Mouse (Mus musculus) liver, embryonic 15.5 days (tissue): ENCODE measurements around the gene Sbf2. TPM values are rescaled to one million over a fixed set of nuclear protein-coding genes. Genes with fewer than 3 reads are reported as not detected.

ENCODE experiments used
- ATAC-seq: fragments of 200-750 bp; cut with Nextera tagmentation; 2 replicates; pipeline ENCODE4 v1.8.0; 2017; ENCODE audit warnings: moderate number of reproducible peaks, mild to moderate bottlenecking, moderate library complexity; ENCODE audit not compliant: insufficient read depth
- H3K27ac ChIP-seq: fragments of 300-500 bp; sonication (generic); replicated peaks from 2 replicates; pipeline ENCODE4 v1.5.1; 2015; ENCODE audit warnings: mild to moderate bottlenecking, inconsistent platforms
- H3K27me3 ChIP-seq: fragments of 300-500 bp; sonication (generic); 2 replicates; pipeline ENCODE4 v1.6.1; 2015; ENCODE audit warnings: mild to moderate bottlenecking, inconsistent platforms
- H3K36me3 ChIP-seq: fragments of 300-500 bp; sonication (generic); replicated peaks from 2 replicates; pipeline ENCODE4 v1.6.1; 2015; ENCODE audit warnings: moderate library complexity, mild to moderate bottlenecking, inconsistent platforms
- H3K4me1 ChIP-seq: fragments of 300-500 bp; sonication (generic); replicated peaks from 2 replicates; pipeline ENCODE4 v1.6.1; 2015; ENCODE audit warnings: inconsistent platforms
- H3K4me2 ChIP-seq: fragments of 300-500 bp; sonication (generic); 2 replicates; pipeline ENCODE4 v1.6.1; 2015; ENCODE audit warnings: moderate library complexity, mild to moderate bottlenecking, inconsistent platforms
- H3K4me3 ChIP-seq: fragments of 300-500 bp; sonication (generic); replicated peaks from 2 replicates; pipeline ENCODE4 v1.5.1; 2015; ENCODE audit warnings: mild to moderate bottlenecking, inconsistent platforms
- H3K9ac ChIP-seq: fragments of 300-500 bp; sonication (generic); 2 replicates; pipeline ENCODE4 v1.6.1; 2015; ENCODE audit warnings: moderate library complexity, mild to moderate bottlenecking, inconsistent platforms
- H3K9me3 ChIP-seq: fragments of 300-500 bp; sonication (generic); replicated peaks from 2 replicates; pipeline ENCODE4 v1.6.1; 2016; ENCODE audit warnings: inconsistent platforms
- WGBS: fragments of 180-500 bp; shearing (Covaris S2); methylation state at CpG from one replicate; pipeline ENCODE4 v1.1.7; 2015; ENCODE audit warnings: mixed read lengths; ENCODE audit not compliant: insufficient replicate concordance; 5-methylcytosine and 5-hydroxymethylcytosine counted together
- polyA plus RNA-seq: library from polyadenylated mRNA; unstranded; fragments of >200 nt; fragmentation: Nextera tagmentation; extraction: Ambion mirVana; gene quantifications from 2 replicates; pipeline ENCODE4 v1.2.1, GENCODE M21; 2015

The Sbf2 gene
- polyA plus RNA-seq: 5.3 and 7.1 TPM in 2 replicates

GRCm38 (mm10) chr7:110614133-110615063, at the start of gene Sbf2:
Gene Sbf2, minus strand, starts transcription at chr7:110614922.
- Histone ChIP-seq H3K36me3 (no peaks in the 10 kb centered on the region), H3K4me3 (peak within 1 kb of the TSS; percentile 63), H3K27me3 (peaks cover 80% of the 10 kb centered on the region), H3K9ac (peak within 1 kb of the TSS; percentile 50), H3K27ac (peak within 1 kb of the TSS; percentile 89), H3K4me1 (peaks cover 17% of the 10 kb centered on the region), H3K4me2 (peak within 1 kb of the TSS; percentile 71), H3K9me3 (no peaks in the 10 kb centered on the region)
- under 1% methylated on average over 121 of the region's 127 CpGs for WGBS
- ATAC-seq: peak; percentile 81

- 32% methylated on average over 3 of the region's 3 CpGs for WGBS
- H3K27ac ChIP-seq: no peak overlapping the region
- H3K9ac ChIP-seq: no peak overlapping the region
- H3K27me3 ChIP-seq: no peaks in the 10 kb centered on the region
- H3K9me3 ChIP-seq: no peaks in the 10 kb centered on the region
- no peaks in the 10 kb centered on the region for H3K36me3 ChIP-seq
- no peak overlapping the region for H3K4me2 ChIP-seq
- H3K4me3 ChIP-seq: no peak overlapping the region
- ATAC-seq: no peak
- H3K4me1 ChIP-seq: no peaks in the 10 kb centered on the region
Observed at GRCm38 (mm10) chr7:110658378-110658928, 43.7 kb upstream of the Sbf2 start.

DNA sequence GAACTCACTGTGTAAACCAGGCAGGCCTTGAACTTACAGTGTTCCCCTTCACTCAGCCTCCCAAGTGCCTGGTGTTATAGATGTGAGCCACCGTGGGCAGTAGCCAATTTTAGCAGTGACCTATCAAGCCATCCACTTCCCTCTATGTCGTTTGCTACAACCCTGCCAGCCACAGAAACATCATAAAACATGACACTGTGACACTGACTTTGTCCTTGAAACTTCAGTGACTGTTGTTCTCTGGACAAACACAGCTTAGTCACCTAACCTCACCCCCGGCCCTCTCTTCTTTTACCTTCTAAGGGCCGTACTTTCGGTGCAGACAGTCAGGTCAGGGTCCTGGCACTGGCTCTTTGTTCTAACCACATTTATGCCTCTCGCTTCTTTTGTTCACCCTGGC, 41.2 kb upstream of the Sbf2 start:
- no peak overlapping the region for H3K27ac ChIP-seq
- H3K4me3 ChIP-seq: no peak overlapping the region
- H3K4me1 ChIP-seq: no peaks in the 10 kb centered on the region
- no peak overlapping the region for H3K4me2 ChIP-seq
- no peak overlapping the region for H3K9ac ChIP-seq
- H3K36me3 ChIP-seq: no peaks in the 10 kb centered on the region
- no peaks in the 10 kb centered on the region for H3K9me3 ChIP-seq
- H3K27me3 ChIP-seq: no peaks in the 10 kb centered on the region
- no peak for ATAC-seq
- WGBS: 36% methylated on average over 6 of the region's 6 CpGs

DNA sequence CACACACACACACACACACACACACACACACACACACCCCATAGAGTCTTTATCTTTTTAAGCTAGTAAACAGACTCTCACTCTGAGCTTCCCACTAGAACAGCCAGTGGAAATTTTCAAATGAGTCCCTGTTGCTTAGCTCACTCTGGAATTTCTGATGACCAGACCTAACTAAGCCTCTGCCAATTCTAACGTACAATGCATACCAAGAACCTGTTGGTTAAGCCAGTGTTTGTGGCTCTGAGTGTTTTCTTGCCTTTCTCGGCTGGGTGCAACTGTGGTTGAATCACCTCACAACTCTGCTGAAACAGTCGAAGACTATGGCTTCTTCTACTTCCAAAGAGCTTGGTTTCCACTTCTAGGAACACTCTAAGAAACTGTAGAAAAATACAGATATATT, 40.5 kb upstream of the Sbf2 start:
- no peaks in the 10 kb centered on the region for H3K27me3 ChIP-seq
- H3K4me1 ChIP-seq: no peaks in the 10 kb centered on the region
- ATAC-seq: no peak
- no peaks in the 10 kb centered on the region for H3K9me3 ChIP-seq
- no peaks in the 10 kb centered on the region for H3K36me3 ChIP-seq
- H3K27ac ChIP-seq: no peak overlapping the region
- no peak overlapping the region for H3K9ac ChIP-seq
- WGBS: 58% methylated on average over 3 of the region's 3 CpGs
- no peak overlapping the region for H3K4me2 ChIP-seq
- no peak overlapping the region for H3K4me3 ChIP-seq

DNA sequence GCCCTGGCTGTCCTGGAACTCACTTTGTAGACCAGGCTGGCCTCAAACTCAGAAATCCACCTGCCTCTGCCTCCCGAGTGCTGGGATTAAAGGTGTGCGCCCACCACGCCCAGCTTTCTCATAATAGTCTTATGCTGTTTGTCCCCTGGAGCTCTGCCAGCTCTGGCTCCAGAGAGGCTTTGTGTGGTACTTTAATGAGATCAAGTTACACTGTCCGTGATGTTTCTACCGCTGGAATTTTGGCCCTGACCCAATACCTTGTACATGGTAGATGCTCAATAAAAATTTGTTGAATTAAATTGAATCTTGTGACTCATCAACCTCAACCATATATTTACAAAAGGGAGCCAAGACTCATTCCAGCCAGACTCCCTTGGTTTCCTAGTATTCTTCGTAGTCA, 36.4 kb upstream of the Sbf2 start:
- Histone ChIP-seq H3K4me1 (no peaks in the 10 kb centered on the region), H3K27ac (no peak overlapping the region), H3K27me3 (no peaks in the 10 kb centered on the region), H3K9me3 (no peaks in the 10 kb centered on the region), H3K4me3 (no peak overlapping the region), H3K4me2 (no peak overlapping the region), H3K9ac (no peak overlapping the region), H3K36me3 (no peaks in the 10 kb centered on the region)
- WGBS: 65% methylated on average over 6 of the region's 6 CpGs
- no peak for ATAC-seq

GRCm38 (mm10) chr7:110650491-110650890, 35.8 kb upstream of the Sbf2 start:
- no peak overlapping the region for H3K9ac ChIP-seq
- H3K27me3 ChIP-seq: no peaks in the 10 kb centered on the region
- WGBS: 32% methylated on average over 4 of the region's 4 CpGs
- ATAC-seq: no peak
- no peak overlapping the region for H3K27ac ChIP-seq
- no peaks in the 10 kb centered on the region for H3K9me3 ChIP-seq
- H3K4me1 ChIP-seq: no peaks in the 10 kb centered on the region
- H3K4me2 ChIP-seq: no peak overlapping the region
- H3K4me3 ChIP-seq: no peak overlapping the region
- no peaks in the 10 kb centered on the region for H3K36me3 ChIP-seq

- Histone ChIP-seq H3K9me3 (no peaks in the 10 kb centered on the region), H3K36me3 (no peaks in the 10 kb centered on the region), H3K27me3 (no peaks in the 10 kb centered on the region), H3K4me2 (no peak overlapping the region; the same call in 1 of the 2 replicates), H3K4me3 (no peak overlapping the region), H3K4me1 (no peaks in the 10 kb centered on the region), H3K9ac (no peak overlapping the region), H3K27ac (no peak overlapping the region)
- no peak for ATAC-seq
- WGBS: 55% methylated on average over 6 of the region's 6 CpGs
Observed at GRCm38 (mm10) chr7:110649133-110649987, 34.6 kb upstream of the Sbf2 start.

GRCm38 (mm10) chr7:110648455-110649085, 33.8 kb upstream of the Sbf2 start:
- Histone ChIP-seq H3K4me1 (no peaks in the 10 kb centered on the region), H3K27me3 (no peaks in the 10 kb centered on the region), H3K36me3 (no peaks in the 10 kb centered on the region), H3K9me3 (no peaks in the 10 kb centered on the region), H3K4me2 (peak overlapping the region; percentile 20; the same call in 1 of the 2 replicates), H3K4me3 (no peak overlapping the region), H3K9ac (no peak overlapping the region), H3K27ac (no peak overlapping the region)
- peak; percentile 44; the same call in 1 of the 2 replicates for ATAC-seq
- 66% methylated on average over 13 of the region's 13 CpGs for WGBS

GRCm38 (mm10) chr7:110647559-110648454, 33.1 kb upstream of the Sbf2 start:
- Histone ChIP-seq H3K36me3 (no peaks in the 10 kb centered on the region), H3K4me3 (no peak overlapping the region), H3K4me2 (no peak overlapping the region), H3K27me3 (no peaks in the 10 kb centered on the region), H3K4me1 (no peaks in the 10 kb centered on the region), H3K9ac (no peak overlapping the region), H3K27ac (no peak overlapping the region), H3K9me3 (no peaks in the 10 kb centered on the region)
- ATAC-seq: no peak
- WGBS: 61% methylated on average over 15 of the region's 15 CpGs
